Mouse (Mus musculus): ENCODE results near the gene Rfxank.

Rfxank gene

GRCm38 (mm10) chr8:70110451-70110850, 28.5 kb downstream of the Rfxank start:
- DNase-seq (ENCODE audit: low spot score in 2 of 2) = no peak

GRCm38 (mm10) chr8:70104922-70105321, 34.0 kb downstream of the Rfxank start:
- no peak for DNase-seq (ENCODE audit: low spot score in 2 of 2)

- DNase-seq (ENCODE audit: low spot score in 2 of 2) = no peak
These were observed 34.4 kb downstream of the Rfxank start for GRCm38 (mm10) chr8:70104506-70104905.

GRCm38 (mm10) chr8:70100241-70100640, 38.7 kb downstream of the Rfxank start:
- DNase-seq (ENCODE audit: low spot score in 2 of 2) = no peak

- no peak for DNase-seq (ENCODE audit: low spot score in 2 of 2)
These were observed 39.7 kb downstream of the Rfxank start for GRCm38 (mm10) chr8:70099276-70099675.

- DNase-seq (ENCODE audit: low spot score in 2 of 2) = no peak
These were observed 46.2 kb downstream of the Rfxank start for GRCm38 (mm10) chr8:70092786-70093185.

GRCm38 (mm10) chr8:70089296-70089960, 49.5 kb downstream of the Rfxank start:
- no peak for DNase-seq (ENCODE audit: low spot score in 2 of 2)

- no peak for DNase-seq (ENCODE audit: low spot score in 2 of 2)
These were observed 50.9 kb downstream of the Rfxank start for GRCm38 (mm10) chr8:70087836-70088650.

GRCm38 (mm10) chr8:70087237-70087636, 51.7 kb downstream of the Rfxank start:
- DNase-seq (ENCODE audit: low spot score in 2 of 2) = no peak

GRCm38 (mm10) chr8:70086151-70086550, 52.8 kb downstream of the Rfxank start:
- DNase-seq (ENCODE audit: low spot score in 2 of 2) = no peak

GRCm38 (mm10) chr8:70084191-70085065, 54.5 kb downstream of the Rfxank start:
- no peak for DNase-seq (ENCODE audit: low spot score in 2 of 2)

GRCm38 (mm10) chr8:70083285-70083684, 55.7 kb downstream of the Rfxank start, which contains the start of gene Hapln4:
Hapln4 (plus strand) TSS chr8:70083457.
- peak in 1 of 2 experiments; percentile 12 for DNase-seq (ENCODE audit: low spot score in 2 of 2)

GRCm38 (mm10) chr8:70081976-70082375, 57.0 kb downstream of the Rfxank start:
- no peak for DNase-seq (ENCODE audit: low spot score in 2 of 2)

All from urinary bladder, adult 18-20 months (tissue).